Mouse (Mus musculus) regulatory T cell (primary cell): ENCODE measurements around the gene Rtn3.

ENCODE experiments used
- in situ Hi-C: fragments of 300-600 bp; cut with MboI, MseI; formaldehyde crosslinking; loops from one replicate; pipeline ENCODE4 v1.15.1; 2025; ENCODE audit warnings: high pct_unique_total_duplicates

Gene Rtn3

GRCm38 (mm10) chr19:7492682-7493081 is 9.6 kb upstream of the Rtn3 start:
- in situ Hi-C loops = loop anchor here (10.0 kb wide), 1 partner anchor 1218 kb away; the partner anchor contains the start of gene Ehd1

- in situ Hi-C loops = loop anchor here (10.0 kb wide), 1 partner anchor 1217 kb away; the partner anchor contains the start of gene Ehd1
Observed at GRCm38 (mm10) chr19:7491960-7492359, 8.9 kb upstream of the Rtn3 start.

GRCm38 (mm10) chr19:7487680-7488079 is 4.6 kb upstream of the Rtn3 start:
- in situ Hi-C loops = no loop called here

GRCm38 (mm10) chr19:7484076-7484475 is 995 bp upstream of the Rtn3 start:
- in situ Hi-C loops = no loop called here

- in situ Hi-C loops = no loop called here
Observed at GRCm38 (mm10) chr19:7483512-7483882, 416 bp upstream of the Rtn3 start.

GRCm38 (mm10) chr19:7482266-7482598 is 849 bp downstream of the Rtn3 start:
- in situ Hi-C loops = no loop called here

- in situ Hi-C loops = no loop called here
Observed at GRCm38 (mm10) chr19:7481541-7482265, 1.4 kb downstream of the Rtn3 start.

- in situ Hi-C loops = no loop called here
Observed at GRCm38 (mm10) chr19:7479751-7480248, 3.3 kb downstream of the Rtn3 start.

GRCm38 (mm10) chr19:7470643-7471042 is 12.4 kb downstream of the Rtn3 start:
- in situ Hi-C loops = no loop called here

- in situ Hi-C loops = no loop called here
Observed at GRCm38 (mm10) chr19:7467915-7468314, 15.2 kb downstream of the Rtn3 start.

GRCm38 (mm10) chr19:7459370-7459769 is 23.7 kb downstream of the Rtn3 start:
- in situ Hi-C loops = no loop called here

GRCm38 (mm10) chr19:7458901-7459300 is 24.2 kb downstream of the Rtn3 start:
- in situ Hi-C loops = no loop called here

- in situ Hi-C loops = no loop called here
Observed at GRCm38 (mm10) chr19:7456803-7457202, 26.3 kb downstream of the Rtn3 start.

- in situ Hi-C loops = no loop called here
Observed at GRCm38 (mm10) chr19:7445596-7445995, 37.5 kb downstream of the Rtn3 start.

GRCm38 (mm10) chr19:7445105-7445504 is 38.0 kb downstream of the Rtn3 start:
- in situ Hi-C loops = no loop called here

- in situ Hi-C loops = no loop called here
Observed at GRCm38 (mm10) chr19:7441493-7441892, 41.6 kb downstream of the Rtn3 start.

GRCm38 (mm10) chr19:7438295-7438694 is 44.8 kb downstream of the Rtn3 start:
- in situ Hi-C loops = no loop called here

GRCm38 (mm10) chr19:7436061-7436970 is 46.8 kb downstream of the Rtn3 start:
- in situ Hi-C loops = no loop called here

GRCm38 (mm10) chr19:7434887-7435286 is 48.2 kb downstream of the Rtn3 start:
- in situ Hi-C loops = no loop called here

- in situ Hi-C loops = loop anchor here (10.0 kb wide), 1 partner anchor 351 kb away; no protein-coding TSS in a partner anchor
Observed at GRCm38 (mm10) chr19:7425398-7425775, 57.7 kb downstream of the Rtn3 start.

GRCm38 (mm10) chr19:7424590-7425397 is 58.3 kb downstream of the Rtn3 start:
- in situ Hi-C loops = loop anchor here (10.0 kb wide), 1 partner anchor 350 kb away; no protein-coding TSS in a partner anchor

- in situ Hi-C loops = loop anchor here (10.0 kb wide), 1 partner anchor 349 kb away; no protein-coding TSS in a partner anchor
Observed at GRCm38 (mm10) chr19:7424131-7424530, 59.0 kb downstream of the Rtn3 start.
